Comparison of ENCODE assay signal across 10 mouse cellular contexts in the genomic region with DNA sequence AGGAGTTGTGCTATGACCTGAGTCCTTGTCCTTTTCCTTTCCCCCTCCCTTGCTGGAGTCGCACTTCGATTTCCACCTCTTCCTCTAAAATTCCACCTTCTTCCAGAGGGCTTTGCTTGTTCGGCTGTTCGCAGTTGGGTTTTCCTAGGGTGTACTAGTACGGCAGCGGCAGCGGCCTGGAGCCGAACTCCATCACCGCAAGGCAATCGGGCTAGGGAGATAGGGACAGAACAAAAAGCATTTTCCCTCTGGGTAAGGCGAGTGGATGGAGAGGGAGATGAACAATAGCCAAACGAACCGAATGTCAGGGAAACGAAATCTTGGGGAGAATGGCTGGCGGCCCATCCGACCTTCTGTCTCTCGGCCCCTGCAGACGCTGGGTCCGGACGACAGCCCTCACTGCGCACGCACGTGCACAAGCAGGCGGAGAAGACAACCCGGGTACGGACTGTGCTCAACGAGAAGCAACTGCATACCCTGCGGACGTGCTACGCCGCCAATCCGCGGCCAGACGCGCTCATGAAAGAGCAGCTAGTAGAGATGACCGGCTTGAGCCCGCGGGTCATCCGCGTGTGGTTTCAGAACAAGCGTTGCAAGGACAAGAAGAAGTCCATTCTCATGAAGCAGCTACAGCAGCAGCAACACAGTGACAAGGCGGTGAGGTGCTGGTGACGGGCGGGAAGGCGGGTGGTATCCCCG. TPM values are rescaled to one million over a fixed set of nuclear protein-coding genes. Genes with fewer than 3 reads are reported as not detected.
A peak's percentile ranks its signal among the peaks of the same experiment; 100 is the strongest.
DNase-seq lines count a peak whose midpoint lies in the region; ATAC-seq and TF ChIP-seq lines count a peak whose summit lies in the region.
"Had no signal": no experiment of that assay in that cellular context is flagged by ENCODE, and none has a peak within 500 bp of the region (broad histone marks: within the 10 kb centered on the region; RNA-seq: fewer than 3 reads in every experiment).

No protein-coding gene starts in this region.

- 0 out of 2 replicates have a peak overlapping the region, but pooled peaks have one; percentile 5 for H3K4me3 ChIP-seq in forebrain, postnatal 0 days (ENCODE audit: low read depth, low read length)
- peak overlapping the region; percentile 22; the same call in 1 of the 2 replicates for H3K4me3 ChIP-seq in liver, embryonic 13.5 days (replicated peaks)

- peak overlapping the region; percentile 17; the same call in 1 of the 2 replicates for H3K4me2 ChIP-seq in forebrain, postnatal 0 days (ENCODE audit: low read depth)
- peak overlapping the region; percentile 34 for H3K4me2 ChIP-seq in liver, embryonic 13.5 days

- no peak for TF ChIP-seq CTCF in forebrain, postnatal 0 days (IDR thresholded peaks at IDR 0.05; ENCODE audit: low read depth)

- H3K9me3 ChIP-seq in forebrain, postnatal 0 days (ENCODE audit: low read length) = no peaks in the 10 kb centered on the region
- H3K9me3 ChIP-seq in liver, embryonic 13.5 days (replicated peaks) = peaks cover 6% of the 10 kb centered on the region; the same call in 1 of the 2 replicates

- H3K36me3 ChIP-seq in forebrain, postnatal 0 days (ENCODE audit: insufficient read depth) = no peaks in the 10 kb centered on the region
- H3K36me3 ChIP-seq in liver, embryonic 13.5 days = no peaks in the 10 kb centered on the region

- no peak overlapping the region for H3K27ac ChIP-seq in forebrain, postnatal 0 days (ENCODE audit: low read depth, low read length)
- no peak overlapping the region for H3K27ac ChIP-seq in liver, embryonic 13.5 days

- H3K4me1 ChIP-seq in forebrain, postnatal 0 days (ENCODE audit: insufficient read depth) = no peaks in the 10 kb centered on the region; the same call in 1 of the 2 replicates
- peaks cover 43% of the 10 kb centered on the region for H3K4me1 ChIP-seq in liver, embryonic 13.5 days (replicated peaks)

- ATAC-seq in forebrain, postnatal 0 days = no peak
- ATAC-seq in liver, embryonic 13.5 days (ENCODE audit: low read depth) = no peak

- DNase-seq in ovary, postnatal 36 days (ENCODE audit: low spot score) = peak; percentile 53
- no peak for DNase-seq in ovary, adult 18-20 months (ENCODE audit: low spot score)
- DNase-seq in cerebellum, adult 9-10 months = peak; percentile 48
- peak; percentile 84 for DNase-seq in forebrain, postnatal 0 days
- peak; percentile 62 for DNase-seq in induced T-regulatory cell, adult 2 months (ENCODE audit: low read depth)
- no peak for DNase-seq in liver, embryonic 13.5 days
- peak; percentile 72 for DNase-seq in retina, postnatal 1 day
- no peak for DNase-seq in c-Kit-positive CD71-positive TER-119-positive erythroid progenitor cells, embryonic 14.5 days (ENCODE audit: low spot score)

- H3K27me3 ChIP-seq in forebrain, postnatal 0 days (ENCODE audit: insufficient read depth, low read length) = peaks cover 69% of the 10 kb centered on the region
- peaks cover 100% of the 10 kb centered on the region for H3K27me3 ChIP-seq in liver, embryonic 13.5 days

- WGBS in forebrain, postnatal 0 days = 2% methylated on average over 46 of the region's 46 CpGs
- WGBS in liver, embryonic 13.5 days (ENCODE audit: insufficient replicate concordance) = 2% methylated on average over 46 of the region's 46 CpGs

- no peak overlapping the region for H3K9ac ChIP-seq in forebrain, postnatal 0 days
- no peak overlapping the region for H3K9ac ChIP-seq in liver, embryonic 13.5 days

RNA-seq across cellular contexts. Expression of a gene that starts 5.4 kb away (rescaled TPM):
- total RNA-seq in forebrain, postnatal 0 days (2014; rRNA removed) = not detected in 2 replicates
- polyA plus RNA-seq in forebrain, postnatal 0 days (2015; fragmentation: Nextera tagmentation; extraction: Ambion mirVana) = not detected in 2 replicates
- 0.28 and 0.29 TPM in 2 replicates for polyA plus RNA-seq in liver, embryonic 13.5 days (2015; fragmentation: Nextera tagmentation; extraction: Ambion mirVana)
- total RNA-seq: adrenal gland, postnatal 4 days; layer of hippocampus, adult 18-20 months had no signal

RNA-seq across cellular contexts. Expression of a gene that starts 31.8 kb away (rescaled TPM):
- 11.2 and 17.9 TPM in 2 replicates for total RNA-seq in forebrain, postnatal 0 days (2014; rRNA removed)
- 94.2 and 96.0 TPM in 2 replicates for polyA plus RNA-seq in forebrain, postnatal 0 days (2015; fragmentation: Nextera tagmentation; extraction: Ambion mirVana)
- 173 and 203 TPM in 2 replicates for polyA plus RNA-seq in liver, embryonic 13.5 days (2015; fragmentation: Nextera tagmentation; extraction: Ambion mirVana)

Comparison
In these comparisons a context has a peak if more than half of its experiments do, and no peak if none do; other contexts are left out.
1. DNase-seq: peak in ovary, postnatal 36 days (single experiment), cerebellum, adult 9-10 months (single experiment), forebrain, postnatal 0 days (single experiment), induced T-regulatory cell, adult 2 months (single experiment) and retina, postnatal 1 day (single experiment); none in ovary, adult 18-20 months (single experiment), liver, embryonic 13.5 days (single experiment) and c-Kit-positive CD71-positive TER-119-positive erythroid progenitor cells, embryonic 14.5 days (single experiment).